Mouse (Mus musculus) T-helper 17 cell (primary cell): ENCODE data around the gene Ankle1.

ENCODE experiments used
- in situ Hi-C, 2 experiments: fragments of 300-600 bp; cut with MboI, MseI; formaldehyde crosslinking; loops; 1 replicate in 1 of 2; 2 replicates in 1 of 2; pipeline ENCODE4 v1.15.1; 2025; ENCODE audit warnings: high pct_unique_total_duplicates in 2 of 2

The Ankle1 gene

GRCm38 (mm10) chr8:71405401-71406098 is at the start of gene Ankle1:
Gene Ankle1, plus strand, starts transcription at chr8:71406010.
- in situ Hi-C loops: loop anchor here in 1 of 2 experiments (5.0 kb wide), 2 partner anchors 33 to 68 kb away; partner anchors contain the start of gene Ocel1

GRCm38 (mm10) chr8:71358026-71358425 is 47.8 kb upstream of the Ankle1 start:
- in situ Hi-C loops: no loop called here

- in situ Hi-C loops: no loop called here
Measured at GRCm38 (mm10) chr8:71366771-71367528, 38.9 kb upstream of the Ankle1 start, which contains the start of gene Use1. Gene Use1, plus strand, starts transcription at chr8:71366848.

GRCm38 (mm10) chr8:71367529-71368176 is 38.2 kb upstream of the Ankle1 start:
- in situ Hi-C loops: no loop called here

GRCm38 (mm10) chr8:71368366-71368765 is 37.4 kb upstream of the Ankle1 start:
- in situ Hi-C loops: no loop called here

GRCm38 (mm10) chr8:71369040-71369718 is 36.6 kb upstream of the Ankle1 start:
- in situ Hi-C loops: no loop called here

- in situ Hi-C loops: loop anchor here in 1 of 2 experiments (5.0 kb wide), 3 partner anchors 37 to 473 kb away; partner anchors contain the start of genes Ankle1, Dda1 and Rpl18a
Measured at GRCm38 (mm10) chr8:71370711-71371235, 35.0 kb upstream of the Ankle1 start.

- in situ Hi-C loops: loop anchor here in 1 of 2 experiments (5.0 kb wide), 3 partner anchors 36 to 474 kb away; partner anchors contain the start of genes Ankle1, Dda1 and Rpl18a
Measured at GRCm38 (mm10) chr8:71371236-71371848, 34.5 kb upstream of the Ankle1 start, which contains the start of gene Ocel1. Gene Ocel1, plus strand, starts transcription at chr8:71371298.

GRCm38 (mm10) chr8:71372427-71372826 is 33.4 kb upstream of the Ankle1 start:
- in situ Hi-C loops: loop anchor here in 1 of 2 experiments (5.0 kb wide), 3 partner anchors 35 to 475 kb away; partner anchors contain the start of genes Ankle1, Dda1 and Rpl18a

- in situ Hi-C loops: loop anchor here in 1 of 2 experiments (5.0 kb wide), 3 partner anchors 34 to 476 kb away; partner anchors contain the start of genes Ankle1, Dda1 and Rpl18a
Measured at GRCm38 (mm10) chr8:71373000-71373399, 32.8 kb upstream of the Ankle1 start.

GRCm38 (mm10) chr8:71374616-71375206 is 31.1 kb upstream of the Ankle1 start:
- in situ Hi-C loops: loop anchor here in 1 of 2 experiments (5.0 kb wide), 3 partner anchors 33 to 477 kb away; partner anchors contain the start of genes Ankle1, Dda1 and Rpl18a

GRCm38 (mm10) chr8:71375581-71376422 is 30.0 kb upstream of the Ankle1 start:
- in situ Hi-C loops: no loop called here

- in situ Hi-C loops: no loop called here
Measured at GRCm38 (mm10) chr8:71376423-71377030, 29.3 kb upstream of the Ankle1 start.

GRCm38 (mm10) chr8:71379008-71379407 is 26.8 kb upstream of the Ankle1 start:
- in situ Hi-C loops: no loop called here

- in situ Hi-C loops: no loop called here
Measured at GRCm38 (mm10) chr8:71379512-71380075, 26.2 kb upstream of the Ankle1 start.

- in situ Hi-C loops: no loop called here
Measured at GRCm38 (mm10) chr8:71380178-71381171, 25.3 kb upstream of the Ankle1 start.
